14 mouse cellular contexts compared by ENCODE assay signal in genomic region chr6:101269335-101270094, GRCm38 (mm10).
DNase-seq lines count a peak whose midpoint lies in the region; ATAC-seq and TF ChIP-seq lines count a peak whose summit lies in the region.
"Had no signal": no experiment of that assay in that cellular context is flagged by ENCODE, and none has a peak within 500 bp of the region (broad histone marks: within the 10 kb centered on the region; RNA-seq: fewer than 3 reads in every experiment).

No protein-coding gene starts in this region.

- no peaks in the 10 kb centered on the region for H3K9me3 ChIP-seq in heart, embryonic 13.5 days
- no peaks in the 10 kb centered on the region for H3K9me3 ChIP-seq in liver, postnatal 0 days (ENCODE audit: low read length)
- no peaks in the 10 kb centered on the region for H3K9me3 ChIP-seq in embryonic facial prominence, embryonic 12.5 days
- no peaks in the 10 kb centered on the region for H3K9me3 ChIP-seq in limb, embryonic 14.5 days (ENCODE audit: control insufficient read depth, low read length)
- H3K9me3 ChIP-seq: forebrain, embryonic 13.5 days had no signal

- H3K4me1 ChIP-seq in heart, embryonic 13.5 days = peaks cover 94% of the 10 kb centered on the region
- H3K4me1 ChIP-seq in liver, postnatal 0 days (ENCODE audit: insufficient read depth) = peaks cover 38% of the 10 kb centered on the region
- H3K4me1 ChIP-seq in embryonic facial prominence, embryonic 12.5 days = peaks cover 65% of the 10 kb centered on the region
- peaks cover 56% of the 10 kb centered on the region for H3K4me1 ChIP-seq in limb, embryonic 14.5 days (ENCODE audit: control insufficient read depth, insufficient read depth, low read length)

- no peaks in the 10 kb centered on the region for H3K27me3 ChIP-seq in heart, embryonic 13.5 days (replicated peaks)
- H3K27me3 ChIP-seq in liver, postnatal 0 days (ENCODE audit: insufficient read depth, low read length) = no peaks in the 10 kb centered on the region
- no peaks in the 10 kb centered on the region for H3K27me3 ChIP-seq in embryonic facial prominence, embryonic 12.5 days
- H3K27me3 ChIP-seq in limb, embryonic 14.5 days (ENCODE audit: control insufficient read depth, insufficient read depth, low read length) = no peaks in the 10 kb centered on the region

- H3K36me3 ChIP-seq in heart, embryonic 13.5 days = peaks cover 6% of the 10 kb centered on the region; the same call in 1 of the 2 replicates
- no peaks in the 10 kb centered on the region for H3K36me3 ChIP-seq in liver, postnatal 0 days (replicated peaks; ENCODE audit: insufficient read depth, low read length)
- H3K36me3 ChIP-seq in embryonic facial prominence, embryonic 12.5 days = 0 out of 2 replicates have a peak, but pooled peaks cover 3% of the 10 kb centered on the region
- no peaks in the 10 kb centered on the region for H3K36me3 ChIP-seq in limb, embryonic 14.5 days (ENCODE audit: control insufficient read depth, insufficient read depth, low read length)
- H3K36me3 ChIP-seq: G1E had no signal

- TF ChIP-seq POLR2A in limb, embryonic 14.5 days (IDR thresholded peaks at IDR 0.05; ENCODE audit: borderline replicate concordance, extremely low read depth, insufficient read depth, insufficient read length) = no peak

- intact Hi-C loops in heart, postnatal 25 days (cut with DNase I) = no loop called here

- no peak for DNase-seq in heart, postnatal 25 days (ENCODE audit: low spot score)
- peak; percentile 29 for DNase-seq in liver, postnatal 0 days
- DNase-seq in liver = no peak
- DNase-seq in limb, embryonic 14.5 days (ENCODE audit: low spot score) = peak; percentile 41
- DNase-seq in B cell, adult 2 months = no peak
- DNase-seq: cerebellum, adult 18-20 months; gastrocnemius, postnatal 36 days; heart, postnatal 10 days; right cerebral cortex, postnatal 25 days had no signal

- H3K4me2 ChIP-seq in heart, embryonic 13.5 days = no peak overlapping the region
- H3K4me2 ChIP-seq in liver, postnatal 0 days (ENCODE audit: low read depth, low read length) = no peak overlapping the region
- no peak overlapping the region for H3K4me2 ChIP-seq in embryonic facial prominence, embryonic 12.5 days (replicated peaks)
- H3K4me2 ChIP-seq in limb, embryonic 14.5 days (replicated peaks; ENCODE audit: low read depth, low read length, severe bottlenecking) = no peak overlapping the region
- H3K4me2 ChIP-seq: forebrain, embryonic 13.5 days had no signal

- TF ChIP-seq EP300 in liver, postnatal 0 days (IDR thresholded peaks at IDR 0.05; ENCODE audit: low read depth) = no peak

- no peak for ATAC-seq in heart, embryonic 13.5 days (ENCODE audit: extremely low read depth, insufficient number of reproducible peaks, low FRiP score, low TSS enrichment)
- ATAC-seq in liver, postnatal 0 days = no peak
- ATAC-seq in embryonic facial prominence, embryonic 12.5 days (ENCODE audit: insufficient number of reproducible peaks, insufficient read depth, low FRiP score, low TSS enrichment) = no peak
- ATAC-seq in limb, embryonic 14.5 days (ENCODE audit: low FRiP score, low read depth) = no peak
- no peak for ATAC-seq in frontal cortex, adult (ENCODE audit: low TSS enrichment)
- ATAC-seq: forebrain, embryonic 13.5 days had no signal

- 63% methylated on average over 10 of the region's 10 CpGs for WGBS in heart, embryonic 13.5 days
- 55% methylated on average over 10 of the region's 10 CpGs for WGBS in liver, postnatal 0 days (ENCODE audit: insufficient replicate concordance)
- 28% methylated on average over 10 of the region's 10 CpGs for whole genome bisulfite sequencing in embryonic facial prominence, embryonic 12.5 days
- 24% methylated on average over 10 of the region's 10 CpGs for WGBS in limb, embryonic 14.5 days

- peak overlapping the region; percentile 91 for H3K27ac ChIP-seq in heart, embryonic 13.5 days (replicated peaks)
- H3K27ac ChIP-seq in liver, postnatal 0 days (ENCODE audit: low read depth) = peak overlapping the region; percentile 18; the same call in 1 of the 2 replicates
- H3K27ac ChIP-seq in embryonic facial prominence, embryonic 12.5 days = peak overlapping the region; percentile 69; the same call in 1 of the 2 replicates
- peak overlapping the region; percentile 59; the same call in 1 of the 2 replicates for H3K27ac ChIP-seq in limb, embryonic 14.5 days (replicated peaks; ENCODE audit: low read depth, low read length)
- H3K27ac ChIP-seq: forebrain, embryonic 13.5 days had no signal

- H3K9ac ChIP-seq in heart, embryonic 13.5 days = peak overlapping the region; percentile 55
- H3K9ac ChIP-seq in liver, postnatal 0 days (replicated peaks) = no peak overlapping the region
- no peak overlapping the region for H3K9ac ChIP-seq in embryonic facial prominence, embryonic 12.5 days
- H3K9ac ChIP-seq in limb, embryonic 14.5 days (ENCODE audit: low read depth, low read length, severe bottlenecking) = no peak overlapping the region
- H3K9ac ChIP-seq: forebrain, embryonic 13.5 days had no signal

- H3K4me3 ChIP-seq in heart, embryonic 13.5 days = no peak overlapping the region
- no peak overlapping the region for H3K4me3 ChIP-seq in liver, postnatal 0 days (ENCODE audit: low read depth, low read length)
- no peak overlapping the region for H3K4me3 ChIP-seq in embryonic facial prominence, embryonic 12.5 days
- no peak overlapping the region for H3K4me3 ChIP-seq in limb, embryonic 14.5 days (replicated peaks; ENCODE audit: low read length)
- H3K4me3 ChIP-seq: forebrain, embryonic 13.5 days had no signal

- TF ChIP-seq CTCF in liver, postnatal 0 days (IDR thresholded peaks at IDR 0.05; ENCODE audit: low read depth) = no peak

Comparison
In these comparisons a context has a peak if more than half of its experiments do, and no peak if none do; other contexts are left out.
1. DNase-seq: peak in liver, postnatal 0 days (single experiment) and limb, embryonic 14.5 days (single experiment); none in heart, postnatal 25 days (single experiment), liver (single experiment) and B cell, adult 2 months (0 of 2).
2. H3K27ac ChIP-seq: peak in every context shown above with its lines; median percentile 91 in heart, embryonic 13.5 days; 69 in embryonic facial prominence, embryonic 12.5 days; 59 in limb, embryonic 14.5 days; 18 in liver, postnatal 0 days.